Mouse (Mus musculus): Measurements from ENCODE around the gene Slc39a8. TPM values are rescaled to one million over a fixed set of nuclear protein-coding genes. Genes with fewer than 3 reads are reported as not detected.

The Slc39a8 gene
- polyA plus RNA-seq, 1 experiment from 2014 or later: 16.9 TPM

GRCm38 (mm10) chr3:135887033-135887855, 62.2 kb downstream of the Slc39a8 start:
- no peaks in the 10 kb centered on the region for H3K9me3 ChIP-seq (replicated peaks)
- peak; percentile 49 for ATAC-seq (ENCODE audit: low FRiP score)
- H3K4me3 ChIP-seq: no peak overlapping the region
- H3K27ac ChIP-seq: peak overlapping the region; percentile 30; the same call in 1 of the 2 replicates
- no peaks in the 10 kb centered on the region for H3K36me3 ChIP-seq
- no peak overlapping the region for H3K4me2 ChIP-seq (replicated peaks)
- H3K4me1 ChIP-seq: peaks cover 5% of the 10 kb centered on the region; the same call in 1 of the 2 replicates
- H3K9ac ChIP-seq: no peak overlapping the region
- 60% methylated on average over 9 of the region's 9 CpGs for WGBS
- no peaks in the 10 kb centered on the region for H3K27me3 ChIP-seq

DNA sequence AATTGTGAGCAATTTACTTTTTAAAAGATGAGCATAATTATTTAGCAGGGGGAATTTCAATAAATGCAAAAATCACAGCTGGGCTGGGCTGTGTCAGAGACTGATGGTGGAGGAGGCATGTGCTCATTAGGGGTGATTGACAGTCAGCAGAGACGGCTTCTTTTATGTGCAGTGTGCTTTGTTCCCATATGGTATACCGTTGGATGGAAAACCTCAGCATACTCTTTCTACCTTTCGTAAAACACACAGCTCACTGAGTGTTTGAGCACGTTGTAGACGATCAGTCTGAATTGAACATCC, 62.7 kb downstream of the Slc39a8 start:
- peaks cover 5% of the 10 kb centered on the region; the same call in 1 of the 2 replicates for H3K4me1 ChIP-seq
- no peak overlapping the region for H3K4me3 ChIP-seq
- H3K36me3 ChIP-seq: no peaks in the 10 kb centered on the region
- no peaks in the 10 kb centered on the region for H3K9me3 ChIP-seq (replicated peaks)
- peak; percentile 90 for ATAC-seq (ENCODE audit: low FRiP score)
- whole genome bisulfite sequencing: 31% methylated on average over 5 of the region's 5 CpGs
- H3K27ac ChIP-seq: 0 out of 2 replicates have a peak overlapping the region, but pooled peaks have one; percentile 30
- H3K9ac ChIP-seq: no peak overlapping the region
- H3K27me3 ChIP-seq: no peaks in the 10 kb centered on the region
- no peak overlapping the region for H3K4me2 ChIP-seq (replicated peaks)

DNA sequence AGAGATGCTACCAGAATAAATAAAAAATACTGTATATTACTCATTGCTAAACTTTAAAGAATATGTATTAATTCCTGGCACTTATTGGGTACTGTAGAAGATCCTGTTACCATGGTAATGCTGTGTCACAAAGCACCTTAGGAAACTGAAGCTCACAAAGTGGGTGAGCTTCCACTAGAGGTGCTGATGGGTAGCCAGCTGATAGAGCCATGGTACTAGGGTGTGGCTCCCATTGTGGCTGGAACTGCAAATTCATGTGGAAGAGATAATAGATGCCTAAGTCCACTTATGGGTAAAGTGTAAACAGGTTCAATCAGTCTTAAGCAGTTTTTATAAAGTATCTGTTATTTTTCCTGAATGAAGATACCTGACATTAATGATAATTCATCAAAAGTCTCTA, 64.3 kb downstream of the Slc39a8 start:
- no peak overlapping the region for H3K4me2 ChIP-seq (replicated peaks)
- no peak overlapping the region for H3K27ac ChIP-seq
- H3K9ac ChIP-seq: no peak overlapping the region
- H3K4me3 ChIP-seq: no peak overlapping the region
- no peaks in the 10 kb centered on the region for H3K9me3 ChIP-seq (replicated peaks)
- no peaks in the 10 kb centered on the region for H3K27me3 ChIP-seq
- H3K4me1 ChIP-seq: peaks cover 5% of the 10 kb centered on the region; the same call in 1 of the 2 replicates
- H3K36me3 ChIP-seq: no peaks in the 10 kb centered on the region
- ATAC-seq (ENCODE audit: low FRiP score): no peak

- no peak overlapping the region for H3K4me2 ChIP-seq (replicated peaks)
- H3K27ac ChIP-seq: no peak overlapping the region
- H3K9ac ChIP-seq: no peak overlapping the region
- no peaks in the 10 kb centered on the region for H3K4me1 ChIP-seq
- no peak overlapping the region for H3K4me3 ChIP-seq
- no peaks in the 10 kb centered on the region for H3K36me3 ChIP-seq
- WGBS: 86% methylated on average over 1 of the region's 1 CpGs
- ATAC-seq (ENCODE audit: low FRiP score): no peak
- H3K9me3 ChIP-seq (replicated peaks): no peaks in the 10 kb centered on the region
- no peaks in the 10 kb centered on the region for H3K27me3 ChIP-seq
These were observed 78.3 kb downstream of the Slc39a8 start for GRCm38 (mm10) chr3:135903366-135903765.

DNA sequence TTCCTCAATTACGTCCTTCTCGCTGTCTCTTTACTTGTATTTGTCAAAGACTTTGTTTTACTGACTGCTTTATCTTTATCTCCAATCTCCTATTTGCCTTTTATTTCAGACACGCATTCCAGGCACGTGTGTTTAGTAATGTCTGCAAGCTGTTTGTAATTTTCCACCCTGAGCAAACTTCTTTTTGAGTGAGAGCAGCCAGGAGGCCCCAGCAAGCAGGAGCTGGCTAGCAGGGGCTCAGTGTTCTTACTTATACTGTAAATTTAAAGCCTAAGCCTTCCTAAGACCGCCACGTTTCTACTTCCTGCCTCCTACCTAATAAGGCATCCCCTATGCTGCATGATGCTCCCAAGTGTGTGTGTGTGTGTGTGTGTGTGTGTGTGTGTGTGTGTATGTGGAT, 79.8 kb downstream of the Slc39a8 start:
- Histone ChIP-seq H3K4me3 (no peak overlapping the region), H3K27me3 (no peaks in the 10 kb centered on the region), H3K4me1 (no peaks in the 10 kb centered on the region), H3K27ac (no peak overlapping the region), H3K9ac (no peak overlapping the region), H3K4me2 (replicated peaks) (no peak overlapping the region), H3K36me3 (no peaks in the 10 kb centered on the region), H3K9me3 (replicated peaks) (no peaks in the 10 kb centered on the region)
- WGBS: 67% methylated on average over 6 of the region's 6 CpGs
- ATAC-seq (ENCODE audit: low FRiP score): no peak

DNA sequence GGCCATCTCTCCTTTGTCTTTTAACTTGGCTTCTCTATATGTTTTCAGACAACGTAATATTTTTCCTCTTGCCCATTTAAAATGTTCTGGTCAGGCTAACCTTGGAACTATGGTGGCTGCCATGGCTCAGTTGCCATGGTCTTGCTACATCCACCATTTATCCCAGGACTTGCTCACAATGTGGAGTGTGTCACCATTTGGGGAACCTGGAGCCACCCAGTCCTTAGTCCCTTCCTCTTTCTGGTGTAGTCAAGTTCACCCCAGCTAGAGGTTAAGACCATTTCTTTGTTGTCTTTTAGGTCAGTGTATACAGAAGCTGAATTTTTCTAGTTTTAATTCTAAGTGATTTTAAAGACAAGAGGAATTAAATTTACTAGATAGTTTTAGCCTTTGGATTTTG, 80.7 kb downstream of the Slc39a8 start:
- no peak for ATAC-seq (ENCODE audit: low FRiP score)
- no peak overlapping the region for H3K27ac ChIP-seq
- H3K27me3 ChIP-seq: no peaks in the 10 kb centered on the region
- H3K4me2 ChIP-seq (replicated peaks): no peak overlapping the region
- H3K36me3 ChIP-seq: no peaks in the 10 kb centered on the region
- no peaks in the 10 kb centered on the region for H3K4me1 ChIP-seq
- H3K9me3 ChIP-seq (replicated peaks): no peaks in the 10 kb centered on the region
- no peak overlapping the region for H3K4me3 ChIP-seq
- 93% methylated on average over 1 of the region's 1 CpGs for WGBS
- no peak overlapping the region for H3K9ac ChIP-seq

- ATAC-seq (ENCODE audit: low FRiP score): no peak
- no peaks in the 10 kb centered on the region for H3K9me3 ChIP-seq (replicated peaks)
- no peak overlapping the region for H3K9ac ChIP-seq
- no peak overlapping the region for H3K4me3 ChIP-seq
- H3K27ac ChIP-seq: no peak overlapping the region
- no peaks in the 10 kb centered on the region for H3K36me3 ChIP-seq
- H3K27me3 ChIP-seq: no peaks in the 10 kb centered on the region
- no peaks in the 10 kb centered on the region for H3K4me1 ChIP-seq
- 78% methylated on average over 3 of the region's 3 CpGs for WGBS
- H3K4me2 ChIP-seq (replicated peaks): no peak overlapping the region
These were observed 81.9 kb downstream of the Slc39a8 start for GRCm38 (mm10) chr3:135907028-135907427.

DNA sequence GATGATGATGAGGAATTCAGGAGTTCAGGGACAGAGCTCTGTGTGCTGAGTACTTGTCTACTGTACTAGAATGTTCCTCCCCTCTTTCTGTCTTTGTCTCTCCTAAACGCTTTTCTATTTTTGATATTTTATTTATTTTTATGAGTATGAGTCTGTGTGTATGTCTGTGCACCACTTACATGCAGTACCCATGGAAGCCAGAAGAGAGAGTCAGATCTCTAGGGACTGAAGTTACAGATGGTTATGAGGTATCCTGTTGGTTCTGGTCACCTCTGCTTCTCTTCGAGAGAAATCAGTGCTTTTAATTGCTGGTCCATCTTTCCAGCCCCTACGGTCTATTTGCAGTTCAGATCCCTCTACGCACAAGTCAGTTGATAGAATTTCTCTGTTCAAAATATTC, 90.9 kb downstream of the Slc39a8 start:
- Histone ChIP-seq H3K4me3 (no peak overlapping the region), H3K9ac (no peak overlapping the region), H3K27ac (no peak overlapping the region), H3K4me1 (0 out of 2 replicates have a peak, but pooled peaks cover 3% of the 10 kb centered on the region), H3K9me3 (replicated peaks) (no peaks in the 10 kb centered on the region), H3K27me3 (no peaks in the 10 kb centered on the region), H3K4me2 (replicated peaks) (no peak overlapping the region), H3K36me3 (no peaks in the 10 kb centered on the region)
- 88% methylated on average over 4 of the region's 4 CpGs for WGBS
- no peak for ATAC-seq (ENCODE audit: low FRiP score)

GRCm38 (mm10) chr3:135918566-135919180, 93.6 kb downstream of the Slc39a8 start:
- peak; percentile 29; the same call in 1 of the 2 replicates for ATAC-seq (ENCODE audit: low FRiP score)
- Histone ChIP-seq H3K36me3 (no peaks in the 10 kb centered on the region), H3K9me3 (replicated peaks) (no peaks in the 10 kb centered on the region), H3K27me3 (no peaks in the 10 kb centered on the region), H3K4me1 (0 out of 2 replicates have a peak, but pooled peaks cover 3% of the 10 kb centered on the region), H3K4me2 (replicated peaks) (no peak overlapping the region), H3K4me3 (no peak overlapping the region), H3K9ac (no peak overlapping the region), H3K27ac (no peak overlapping the region)
- WGBS: 72% methylated on average over 5 of the region's 5 CpGs

DNA sequence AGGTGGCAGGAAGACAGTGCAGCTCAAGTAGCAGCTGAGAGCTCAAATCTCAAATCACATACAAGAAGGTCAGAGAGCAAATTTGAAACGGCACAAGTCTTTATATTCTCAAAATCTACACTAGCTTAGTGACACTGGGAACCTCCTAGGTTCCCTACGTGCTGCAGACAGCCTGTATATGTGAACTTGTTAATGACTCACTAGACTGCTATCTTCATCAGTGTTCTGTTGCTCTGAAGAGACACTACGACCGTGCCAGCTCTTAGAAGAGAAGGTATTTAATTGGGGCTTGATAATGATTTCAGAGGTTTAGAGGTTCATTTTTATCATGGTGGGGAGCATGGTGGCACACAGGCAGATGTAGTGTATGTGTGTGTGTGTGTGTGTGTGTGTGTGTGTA, 94.2 kb downstream of the Slc39a8 start:
- no peak overlapping the region for H3K9ac ChIP-seq
- H3K9me3 ChIP-seq (replicated peaks): no peaks in the 10 kb centered on the region
- ATAC-seq (ENCODE audit: low FRiP score): no peak
- no peaks in the 10 kb centered on the region for H3K36me3 ChIP-seq
- H3K27ac ChIP-seq: no peak overlapping the region
- no peak overlapping the region for H3K4me3 ChIP-seq
- no peaks in the 10 kb centered on the region for H3K27me3 ChIP-seq
- 81% methylated on average over 4 of the region's 4 CpGs for WGBS
- H3K4me1 ChIP-seq: 0 out of 2 replicates have a peak, but pooled peaks cover 3% of the 10 kb centered on the region
- H3K4me2 ChIP-seq (replicated peaks): no peak overlapping the region

DNA sequence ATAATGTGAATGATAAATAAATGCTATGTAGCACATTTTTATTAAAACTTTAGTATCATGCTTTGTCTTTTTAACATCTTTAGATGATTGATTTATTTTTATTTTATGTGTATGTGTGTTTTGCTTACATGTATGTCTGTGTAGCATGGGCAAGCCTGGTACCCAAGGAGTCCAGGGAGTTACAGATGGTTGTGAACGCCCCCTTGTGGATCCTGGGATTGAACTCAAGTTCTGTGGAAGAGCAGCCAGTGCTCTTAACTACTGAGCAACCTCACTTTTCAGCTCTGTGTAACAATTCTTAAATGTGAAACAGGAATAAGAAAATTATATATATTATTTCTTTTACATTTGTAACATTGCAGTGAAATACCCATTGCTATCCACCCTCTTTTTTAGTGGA, 101.7 kb downstream of the Slc39a8 start:
- Histone ChIP-seq H3K27me3 (no peaks in the 10 kb centered on the region), H3K36me3 (no peaks in the 10 kb centered on the region), H3K9me3 (replicated peaks) (no peaks in the 10 kb centered on the region), H3K4me3 (no peak overlapping the region), H3K4me2 (replicated peaks) (no peak overlapping the region), H3K27ac (no peak overlapping the region), H3K4me1 (no peaks in the 10 kb centered on the region), H3K9ac (no peak overlapping the region)
- ATAC-seq (ENCODE audit: low FRiP score): no peak
- 49% methylated on average over 1 of the region's 1 CpGs for WGBS

DNA sequence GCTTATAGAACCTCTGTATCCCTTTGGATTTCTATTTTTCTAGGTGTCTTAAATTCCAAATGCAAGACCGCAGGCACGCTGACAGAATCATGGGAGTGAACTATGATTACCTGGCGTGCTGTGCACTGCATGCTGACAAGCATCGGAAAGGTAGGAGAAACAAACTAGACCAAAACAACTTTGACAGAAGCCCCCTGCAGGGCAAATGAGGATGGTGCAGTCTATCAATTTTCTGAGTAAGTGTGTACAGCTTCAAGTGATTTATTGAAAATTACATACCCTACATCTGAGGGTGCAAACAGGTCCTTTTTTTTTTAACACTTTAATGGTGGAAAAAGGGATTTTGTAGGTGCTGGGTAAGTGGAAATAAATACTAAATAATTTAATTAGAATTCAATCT, 103.1 kb downstream of the Slc39a8 start:
- WGBS: 88% methylated on average over 4 of the region's 4 CpGs
- H3K9ac ChIP-seq: no peak overlapping the region
- no peak for ATAC-seq (ENCODE audit: low FRiP score)
- H3K36me3 ChIP-seq: no peaks in the 10 kb centered on the region
- no peak overlapping the region for H3K4me2 ChIP-seq (replicated peaks)
- H3K4me3 ChIP-seq: no peak overlapping the region
- no peaks in the 10 kb centered on the region for H3K27me3 ChIP-seq
- no peaks in the 10 kb centered on the region for H3K9me3 ChIP-seq (replicated peaks)
- no peaks in the 10 kb centered on the region for H3K4me1 ChIP-seq
- no peak overlapping the region for H3K27ac ChIP-seq

- Histone ChIP-seq H3K9ac (no peak overlapping the region), H3K4me3 (no peak overlapping the region), H3K4me2 (replicated peaks) (no peak overlapping the region), H3K27me3 (no peaks in the 10 kb centered on the region), H3K36me3 (no peaks in the 10 kb centered on the region), H3K9me3 (replicated peaks) (no peaks in the 10 kb centered on the region), H3K4me1 (no peaks in the 10 kb centered on the region), H3K27ac (no peak overlapping the region)
- 84% methylated on average over 2 of the region's 2 CpGs for WGBS
- ATAC-seq (ENCODE audit: low FRiP score): no peak
These were observed 112.4 kb downstream of the Slc39a8 start for GRCm38 (mm10) chr3:135937455-135937854.

Data from hindbrain, embryonic 12.5 days (tissue).